Mouse (Mus musculus) CH12.LX (cell line): Measurements from ENCODE around the gene Fgf11.

Experiments used
- CTCF ChIP-seq, 2 experiments: IDR thresholded peaks in 1 of 2; conservative IDR thresholded peaks in 1 of 2; 2 replicates each; pipeline ENCODE4 v1.5.1; 2011 to 2012; ENCODE audit warnings: low read depth in 2 of 2, low read length in 2 of 2, improper control_type of control experiment in 1 of 2, inconsistent platforms in 1 of 2, mild to moderate bottlenecking in 1 of 2, moderate library complexity in 1 of 2
- E2F4 ChIP-seq: IDR thresholded peaks from 2 replicates; pipeline ENCODE4 v1.6.1; 2011; ENCODE audit warnings: low read depth, low read length, improper control_type of control experiment; ENCODE audit not compliant: insufficient replicate concordance
- GABPA ChIP-seq: IDR thresholded peaks from 2 replicates; pipeline ENCODE4 v1.6.1; 2012; ENCODE audit warnings: low read depth, low read length, improper control_type of control experiment, inconsistent platforms; ENCODE audit not compliant: insufficient replicate concordance
- IRF4 ChIP-seq: IDR thresholded peaks from 2 replicates; pipeline ENCODE4 v1.6.1; 2014; ENCODE audit warnings: low read depth, mild to moderate bottlenecking, inconsistent platforms, low read length, improper control_type of control experiment
- KAT2A ChIP-seq: IDR thresholded peaks from 2 replicates; pipeline ENCODE4 v1.6.1; 2012; ENCODE audit warnings: low read length, improper control_type of control experiment, inconsistent platforms; ENCODE audit not compliant: insufficient replicate concordance
- MEF2A ChIP-seq: IDR thresholded peaks from 2 replicates; pipeline ENCODE4 v1.6.1; 2014; ENCODE audit warnings: low read depth, mild to moderate bottlenecking, inconsistent platforms, low read length, improper control_type of control experiment, borderline replicate concordance
- NELFE ChIP-seq: IDR thresholded peaks from 2 replicates; pipeline ENCODE4 v1.6.1; 2011; ENCODE audit warnings: low read depth, low read length, improper control_type of control experiment
- POLR2A ChIP-seq: IDR thresholded peaks from 2 replicates; pipeline ENCODE4 v1.6.1; 2011; ENCODE audit warnings: low read depth, mild to moderate bottlenecking, improper control_type of control experiment, low read length
- POLR2AphosphoS2 ChIP-seq: IDR thresholded peaks from 2 replicates; pipeline ENCODE4 v1.6.1; 2011; ENCODE audit warnings: low read depth, low read length, improper control_type of control experiment
- SMC3 ChIP-seq: IDR thresholded peaks from 2 replicates; pipeline ENCODE4 v1.6.1; 2011; ENCODE audit warnings: low read depth, low read length, improper control_type of control experiment
- TCF12 ChIP-seq: IDR thresholded peaks from 2 replicates; pipeline ENCODE4 v1.6.1; 2014; ENCODE audit warnings: low read depth, mild to moderate bottlenecking, inconsistent platforms, low read length, improper control_type of control experiment
- USF2 ChIP-seq: conservative IDR thresholded peaks from 2 replicates; pipeline ENCODE4 v1.6.1; 2011; ENCODE audit warnings: low read depth, low read length, improper control_type of control experiment
- ZKSCAN1 ChIP-seq: IDR thresholded peaks from 2 replicates; pipeline ENCODE4 v1.6.1; 2012; ENCODE audit warnings: low read depth, inconsistent platforms, low read length, improper control_type of control experiment, borderline replicate concordance
- ZNF384 ChIP-seq: IDR thresholded peaks from 2 replicates; pipeline ENCODE4 v1.6.1; 2012; ENCODE audit warnings: low read depth, low read length, improper control_type of control experiment, inconsistent platforms

- TF ChIP-seq ZNF384 (no peak), CTCF (conservative IDR thresholded peaks at IDR 0.05 in 1 of 2, IDR thresholded peaks at IDR 0.05 in 1 of 2; ENCODE audit: low read depth in 2 of 2, low read length in 2 of 2) (no peak), POLR2A (no peak), IRF4 (no peak), SMC3 (no peak), TCF12 (no peak), ZKSCAN1 (no peak), GABPA (no peak), USF2 (no peak), E2F4 (no peak), NELFE (no peak), MEF2A (no peak), POLR2AphosphoS2 (no peak), KAT2A (no peak)
These were observed 48.2 kb upstream of the Fgf11 start for GRCm38 (mm10) chr11:69849884-69850283.
